In the genomic region with DNA sequence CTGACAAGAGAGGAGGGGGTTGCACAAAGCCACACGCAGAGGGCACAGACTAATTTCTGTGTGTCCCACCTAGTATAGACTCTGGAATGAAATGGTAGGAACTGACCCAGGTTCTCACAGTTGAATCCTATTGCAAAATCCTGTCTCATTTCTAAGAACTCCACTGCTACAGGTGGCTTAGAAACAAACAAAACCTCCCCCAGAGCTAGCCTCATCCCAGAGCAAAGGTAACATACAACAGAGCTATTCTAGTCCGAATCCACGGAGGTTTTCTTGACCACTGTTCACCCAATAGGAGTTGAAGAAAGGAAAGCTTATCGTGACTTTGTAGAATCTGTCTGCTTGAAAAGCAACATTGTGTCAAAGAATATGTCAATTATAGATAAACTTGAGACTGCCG, we compare ENCODE assay signal across 18 mouse cellular contexts.
"Had no signal": no experiment of that assay in that cellular context is flagged by ENCODE, and none has a peak within 500 bp of the region (broad histone marks: within the 10 kb centered on the region; RNA-seq: fewer than 3 reads in every experiment).

No protein-coding gene starts in this region.

- DNase-seq: lung, adult 2 months; lung, postnatal 14 days; lung, postnatal 36 days; right cerebral cortex, postnatal 14 days; thymus, adult 2 months; thymus, postnatal 25 days; thymus, postnatal 4 days had no signal

- H3K27ac ChIP-seq: liver, embryonic 14.5 days; lung, embryonic 15.5 days; macrophage; midbrain, embryonic 13.5 days; midbrain, embryonic 15.5 days; neural tube, embryonic 12.5 days; stomach, embryonic 15.5 days; stomach, postnatal 0 days had no signal

- H3K4me3 ChIP-seq: lung, embryonic 15.5 days; megakaryocyte, embryonic 14.5 days; midbrain, embryonic 13.5 days; midbrain, embryonic 15.5 days; neural tube, embryonic 12.5 days; stomach, embryonic 15.5 days had no signal

- H3K4me1 ChIP-seq: lung, embryonic 15.5 days had no signal

- H3K36me3 ChIP-seq: lung, embryonic 15.5 days; midbrain, embryonic 13.5 days; midbrain, embryonic 15.5 days; neural tube, embryonic 12.5 days; stomach, embryonic 15.5 days had no signal

- ATAC-seq: lung, postnatal 0 days; midbrain, embryonic 13.5 days; midbrain, embryonic 15.5 days had no signal

- H3K27me3 ChIP-seq: stomach, embryonic 15.5 days had no signal

- H3K9me3 ChIP-seq: lung, embryonic 15.5 days; megakaryocyte, embryonic 14.5 days; midbrain, embryonic 13.5 days; midbrain, embryonic 15.5 days; neural tube, embryonic 12.5 days; stomach, embryonic 15.5 days had no signal

- H3K4me2 ChIP-seq: lung, embryonic 15.5 days; midbrain, embryonic 11.5 days; midbrain, embryonic 13.5 days; midbrain, embryonic 15.5 days; neural tube, embryonic 12.5 days; stomach, embryonic 15.5 days had no signal

- H3K9ac ChIP-seq: liver, embryonic 14.5 days; lung, embryonic 15.5 days; midbrain, embryonic 13.5 days; midbrain, embryonic 15.5 days; neural tube, embryonic 12.5 days; stomach, embryonic 15.5 days had no signal
